Mouse (Mus musculus) lung, postnatal 0 days (tissue): ENCODE measurements around the gene Aff3.

Experiments
- CTCF ChIP-seq: IDR thresholded peaks from 2 replicates; pipeline ENCODE4 v1.5.1; 2016; ENCODE audit warnings: antibody characterized with exemption, mild to moderate bottlenecking
- EP300 ChIP-seq: IDR thresholded peaks from 2 replicates; pipeline ENCODE4 v1.6.1; 2016; ENCODE audit warnings: antibody characterized with exemption, mild to moderate bottlenecking, control low read depth

DNA sequence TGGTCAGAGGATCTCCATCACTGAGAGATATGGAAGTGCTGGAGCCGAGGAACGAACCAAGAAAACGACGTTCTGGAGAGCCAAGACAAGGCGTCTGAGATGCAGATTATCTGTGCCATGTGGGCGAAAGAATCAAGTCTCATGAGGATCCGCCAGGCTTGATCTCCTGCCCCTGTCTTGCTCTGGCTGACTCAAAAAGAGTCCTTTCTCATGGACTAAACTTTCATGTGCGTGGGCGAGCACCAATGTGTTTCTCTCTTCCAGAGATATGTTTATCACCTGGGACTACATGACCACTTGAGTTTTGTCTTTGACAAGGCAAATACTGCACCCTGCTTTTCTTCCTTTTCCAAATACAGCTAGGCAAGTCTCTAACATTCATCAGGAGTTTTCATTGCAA lies 6.4 kb downstream of the Aff3 start:
- no peak for TF ChIP-seq CTCF
- no peak for TF ChIP-seq EP300
